Mouse (Mus musculus) kidney, adult 2 months (tissue): ENCODE measurements around the gene Rfc5.

ENCODE experiments used
- CTCF ChIP-seq: fragments of 200-500 bp; conservative IDR thresholded peaks from 2 replicates; pipeline ENCODE4 v1.5.1; 2011; ENCODE audit warnings: low read depth, mild to moderate bottlenecking, control low read depth, low read length, moderate library complexity, mixed read lengths; ENCODE audit not compliant: insufficient read depth, insufficient read length
- POLR2A ChIP-seq: fragments of 200-500 bp; IDR thresholded peaks from one replicate; pipeline ENCODE4 v1.6.1; 2011; ENCODE audit warnings: low read depth, low read length, control low read depth

DNA sequence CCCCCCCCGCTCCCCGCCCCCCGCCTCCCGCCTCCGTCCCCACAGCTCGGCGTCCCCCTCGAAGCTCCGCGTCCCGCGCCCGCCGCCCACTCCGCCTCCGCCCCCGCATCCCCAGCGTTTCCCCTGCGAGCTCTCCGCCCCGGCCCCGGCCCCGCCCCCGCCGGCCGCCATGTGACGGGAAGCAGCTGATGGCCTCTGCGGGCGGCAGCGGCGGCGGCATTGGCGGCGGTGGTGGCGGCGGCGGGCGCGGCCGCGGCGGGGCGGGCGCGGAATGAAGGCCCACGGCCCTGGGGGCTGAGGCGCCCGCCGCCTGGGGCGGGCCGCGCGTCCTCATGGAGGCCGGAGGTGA is 31.7 kb downstream of the Rfc5 start, which contains the start of gene Wsb2:
- TF ChIP-seq CTCF (no peak), POLR2A (no peak)
